Mouse (Mus musculus) CH12.LX (cell line): Measurements from ENCODE around the gene March1. TPM values are rescaled to one million over a fixed set of nuclear protein-coding genes. Genes with fewer than 3 reads are reported as not detected.

Experiments
- DNase-seq: peaks from one replicate; pipeline ENCODE4 v3.0.0-alpha.2; 2013; ENCODE audit errors: extremely low read depth
- H3K27ac ChIP-seq: 2 replicates; pipeline ENCODE4 v1.5.1; 2012; ENCODE audit warnings: low read depth, mild to moderate bottlenecking, control low read depth, moderate library complexity; ENCODE audit not compliant: insufficient read depth
- H3K27me3 ChIP-seq: replicated peaks from 2 replicates; pipeline ENCODE3; 2012; ENCODE audit warnings: inconsistent platforms
- H3K36me3 ChIP-seq, 2 experiments: replicated peaks in 1 of 2; 2 replicates each; pipeline versions ENCODE3 to v1.6.1; 2012; ENCODE audit warnings: inconsistent platforms in 1 of 2, low read length in 1 of 2, mild to moderate bottlenecking in 1 of 2, mixed read lengths in 1 of 2, moderate library complexity in 1 of 2; ENCODE audit not compliant: control insufficient read depth in 1 of 2, insufficient read depth in 1 of 2
- H3K4me1 ChIP-seq, 2 experiments: 2 replicates each; pipeline ENCODE4 v1.6.1; 2012; ENCODE audit warnings: inconsistent platforms in 1 of 2, moderate library complexity in 1 of 2; ENCODE audit not compliant: insufficient read depth in 2 of 2, control insufficient read depth in 1 of 2
- H3K4me2 ChIP-seq: 2 replicates; pipeline ENCODE4 v1.6.1; 2012; ENCODE audit warnings: low read depth, mild to moderate bottlenecking, control low read depth; ENCODE audit not compliant: poor library complexity, insufficient read depth, severe bottlenecking
- H3K4me3 ChIP-seq, 3 experiments: fragments of 150-350 bp in 1 of 3; sonication (generic) in 1 of 3; replicated peaks in 1 of 3; 2 replicates each; pipeline versions ENCODE3 to v1.5.1; 2011 to 2012; ENCODE audit warnings: low read depth in 2 of 3, low read length in 2 of 3, mild to moderate bottlenecking in 2 of 3, moderate library complexity in 2 of 3, control low read depth in 1 of 3, improper control_type of control experiment in 1 of 3, inconsistent platforms in 1 of 3, mixed read lengths in 1 of 3; ENCODE audit not compliant: poor library complexity in 1 of 3
- H3K79me2 ChIP-seq: replicated peaks from 2 replicates; pipeline ENCODE4 v1.6.1; 2012; ENCODE audit warnings: mild to moderate bottlenecking, moderate library complexity; ENCODE audit not compliant: control insufficient read depth, poor library complexity, insufficient read depth, severe bottlenecking; ENCODE audit errors: extremely low read depth
- H3K9ac ChIP-seq: 2 replicates; pipeline ENCODE4 v1.6.1; 2012; ENCODE audit warnings: low read depth, mild to moderate bottlenecking, control low read depth, moderate library complexity; ENCODE audit not compliant: insufficient read depth
- H3K9me3 ChIP-seq: replicated peaks from 2 replicates; pipeline ENCODE3; 2012; ENCODE audit warnings: low read length, inconsistent platforms, mixed read lengths
- BHLHE40 ChIP-seq: IDR thresholded peaks from 2 replicates; pipeline ENCODE4 v1.6.1; 2011; ENCODE audit warnings: mild to moderate bottlenecking, low read depth, low read length, improper control_type of control experiment
- CHD1 ChIP-seq: IDR thresholded peaks from 2 replicates; pipeline ENCODE4 v1.6.1; 2012; ENCODE audit warnings: low read depth, low read length, improper control_type of control experiment, inconsistent platforms
- CHD2 ChIP-seq: IDR thresholded peaks from 2 replicates; pipeline ENCODE4 v1.6.1; 2011; ENCODE audit warnings: low read length, improper control_type of control experiment
- EP300 ChIP-seq: IDR thresholded peaks from 2 replicates; pipeline ENCODE4 v1.6.1; 2011; ENCODE audit warnings: low read length, improper control_type of control experiment
- ETS1 ChIP-seq: conservative IDR thresholded peaks from 2 replicates; pipeline ENCODE4 v1.6.1; 2012; ENCODE audit warnings: low read depth, mild to moderate bottlenecking, inconsistent platforms, low read length, improper control_type of control experiment, moderate library complexity
- HCFC1 ChIP-seq: IDR thresholded peaks from 2 replicates; pipeline ENCODE4 v1.6.1; 2012; ENCODE audit warnings: low read depth, mild to moderate bottlenecking, inconsistent platforms, low read length, improper control_type of control experiment
- IRF4 ChIP-seq: IDR thresholded peaks from 2 replicates; pipeline ENCODE4 v1.6.1; 2014; ENCODE audit warnings: low read depth, mild to moderate bottlenecking, inconsistent platforms, low read length, improper control_type of control experiment
- JUN ChIP-seq: IDR thresholded peaks from 2 replicates; pipeline ENCODE4 v1.6.1; 2011; ENCODE audit warnings: low read depth, mild to moderate bottlenecking, low read length, improper control_type of control experiment, moderate library complexity; ENCODE audit not compliant: insufficient read depth
- KAT2A ChIP-seq: IDR thresholded peaks from 2 replicates; pipeline ENCODE4 v1.6.1; 2012; ENCODE audit warnings: low read length, improper control_type of control experiment, inconsistent platforms; ENCODE audit not compliant: insufficient replicate concordance
- MAFK ChIP-seq: IDR thresholded peaks from 2 replicates; pipeline ENCODE4 v1.6.1; 2011; ENCODE audit warnings: low read length, improper control_type of control experiment; ENCODE audit not compliant: insufficient replicate concordance
- MAZ ChIP-seq: IDR thresholded peaks from 2 replicates; pipeline ENCODE4 v1.6.1; 2012; ENCODE audit warnings: low read depth, mild to moderate bottlenecking, inconsistent platforms, low read length, improper control_type of control experiment, moderate library complexity
- MEF2A ChIP-seq: IDR thresholded peaks from 2 replicates; pipeline ENCODE4 v1.6.1; 2014; ENCODE audit warnings: low read depth, mild to moderate bottlenecking, inconsistent platforms, low read length, improper control_type of control experiment, borderline replicate concordance
- NELFE ChIP-seq: IDR thresholded peaks from 2 replicates; pipeline ENCODE4 v1.6.1; 2011; ENCODE audit warnings: low read depth, low read length, improper control_type of control experiment
- PAX5 ChIP-seq: IDR thresholded peaks from 2 replicates; pipeline ENCODE4 v1.6.1; 2012; ENCODE audit warnings: low read length, inconsistent platforms, mixed read lengths
- POLR2AphosphoS2 ChIP-seq: IDR thresholded peaks from 2 replicates; pipeline ENCODE4 v1.6.1; 2011; ENCODE audit warnings: low read depth, low read length, improper control_type of control experiment
- SMC3 ChIP-seq: IDR thresholded peaks from 2 replicates; pipeline ENCODE4 v1.6.1; 2011; ENCODE audit warnings: low read depth, low read length, improper control_type of control experiment
- UBTF ChIP-seq: IDR thresholded peaks from 2 replicates; pipeline ENCODE4 v1.6.1; 2012; ENCODE audit warnings: low read depth, mild to moderate bottlenecking, inconsistent platforms, low read length, improper control_type of control experiment, moderate library complexity
- USF1 ChIP-seq: IDR thresholded peaks from 2 replicates; pipeline ENCODE4 v1.6.1; 2014; ENCODE audit warnings: low read depth, mild to moderate bottlenecking, inconsistent platforms, low read length, improper control_type of control experiment
- USF2 ChIP-seq: conservative IDR thresholded peaks from 2 replicates; pipeline ENCODE4 v1.6.1; 2011; ENCODE audit warnings: low read depth, low read length, improper control_type of control experiment
- ZNF384 ChIP-seq: IDR thresholded peaks from 2 replicates; pipeline ENCODE4 v1.6.1; 2012; ENCODE audit warnings: low read depth, low read length, improper control_type of control experiment, inconsistent platforms
- dilution Hi-C: fragments of 300-500 bp; cut with MboI; formaldehyde crosslinking; loops from 2 replicates; pipeline ENCODE4 v1.14.3; 2020; ENCODE audit warnings: low sequenced_read_pairs; ENCODE audit not compliant: extremely low pct_unique_long_range_greater_than_20kb, extremely low pct_ligation_motif_present
- in situ Hi-C: fragments of 300-500 bp; cut with MboI; formaldehyde crosslinking; loops from 3 replicates; pipeline ENCODE4 v1.14.3; 2019; ENCODE audit warnings: low sequenced_read_pairs, low pct_ligation_motif_present, low pct_unique_long_range_greater_than_20kb, mixed read lengths
- polyA plus RNA-seq: library from polyadenylated mRNA; unstranded; fragments of >175 nt; gene quantifications from 2 replicates; pipeline ENCODE4 v1.2.1, GENCODE M21; 2012; ENCODE audit warnings: low read depth; ENCODE audit not compliant: insufficient read length
- total RNA-seq, 2 experiments: library from RNA; depleted of rRNA; stranded (reverse); fragments of 300-350 nt in 1 of 2; fragments of >200 nt in 1 of 2; gene quantifications; 2 replicates each; pipeline ENCODE4 v1.2.3; 2012 to 2014

The March1 gene
- total and polyA plus RNA-seq, 3 experiments = 0.16 to 0.21 TPM; not detected in 1

- no peaks in the 10 kb centered on the region for H3K4me1 ChIP-seq
- H3K27me3 ChIP-seq = no peaks in the 10 kb centered on the region
- no peak for TF ChIP-seq SMC3
- TF ChIP-seq USF1 = no peak
- no peak for TF ChIP-seq IRF4
- no peak for TF ChIP-seq EP300
- TF ChIP-seq PAX5 = no peak
- no peak for TF ChIP-seq CHD1
- no peak for TF ChIP-seq MAFK
- no peak for TF ChIP-seq POLR2AphosphoS2
- TF ChIP-seq KAT2A = no peak
- no peak for TF ChIP-seq CHD2
- TF ChIP-seq MEF2A = no peak
- TF ChIP-seq BHLHE40 = no peak
- no peak for TF ChIP-seq UBTF
- TF ChIP-seq HCFC1 = no peak
- TF ChIP-seq MAZ = no peak
- DNase-seq = no peak
- in situ Hi-C loops (no loop called here), dilution Hi-C loops (no loop called here)
- H3K27ac ChIP-seq = no peak overlapping the region
- H3K4me3 ChIP-seq = no peak overlapping the region
- H3K9me3 ChIP-seq = no peaks in the 10 kb centered on the region
- H3K4me2 ChIP-seq = no peak overlapping the region
- no peaks in the 10 kb centered on the region for H3K79me2 ChIP-seq
- no peaks in the 10 kb centered on the region for H3K36me3 ChIP-seq
- H3K9ac ChIP-seq = no peak overlapping the region
Observed at GRCm38 (mm10) chr8:65743066-65743465, 125.4 kb downstream of the March1 start.

GRCm38 (mm10) chr8:65775815-65776214 lies 158.1 kb downstream of the March1 start:
- Histone ChIP-seq H3K4me3 (no peak overlapping the region), H3K27me3 (no peaks in the 10 kb centered on the region), H3K4me2 (no peak overlapping the region), H3K4me1 (no peaks in the 10 kb centered on the region), H3K9me3 (no peaks in the 10 kb centered on the region), H3K9ac (no peak overlapping the region), H3K27ac (no peak overlapping the region), H3K79me2 (no peaks in the 10 kb centered on the region), H3K36me3 (no peaks in the 10 kb centered on the region)
- TF ChIP-seq UBTF (no peak), JUN (no peak), NELFE (no peak), MAFK (no peak), MEF2A (no peak), USF2 (no peak), ZNF384 (no peak), ETS1 (no peak)
- in situ Hi-C loops (no loop called here), dilution Hi-C loops (no loop called here)
- DNase-seq = no peak
